Mouse (Mus musculus) MEL (cell line): ENCODE data around the gene Lrrk1. TPM values are rescaled to one million over a fixed set of nuclear protein-coding genes. Genes with fewer than 3 reads are reported as not detected.

Experiments
- DNase-seq: peaks from one replicate; pipeline ENCODE4 v3.0.0; 2011; ENCODE audit warnings: low read depth, low spot score
- H3K27ac ChIP-seq: 2 replicates; pipeline ENCODE4 v1.5.1; 2012; ENCODE audit warnings: low read depth, mild to moderate bottlenecking, control low read depth, low read length, moderate library complexity; ENCODE audit not compliant: control insufficient read depth
- H3K27me3 ChIP-seq, 2 experiments: fragments of 150-350 bp in 1 of 2; sonication (generic) in 1 of 2; 2 replicates each; pipeline ENCODE4 v1.6.1; 2012; ENCODE audit warnings: low read length in 2 of 2, mild to moderate bottlenecking in 2 of 2, improper control_type of control experiment in 1 of 2, moderate library complexity in 1 of 2; ENCODE audit not compliant: insufficient read depth in 2 of 2, control insufficient read depth in 1 of 2
- H3K36me3 ChIP-seq, 2 experiments: 2 replicates each; pipeline ENCODE4 v1.6.1; 2012 to 2014; ENCODE audit warnings: low read length in 2 of 2, improper control_type of control experiment in 1 of 2, inconsistent platforms in 1 of 2, mild to moderate bottlenecking in 1 of 2; ENCODE audit not compliant: insufficient read depth in 2 of 2, control insufficient read depth in 1 of 2
- H3K4me1 ChIP-seq, 2 experiments: fragments of 150-350 bp in 1 of 2; sonication (generic) in 1 of 2; 2 replicates each; pipeline ENCODE4 v1.6.1; 2012; ENCODE audit warnings: low read length in 2 of 2, improper control_type of control experiment in 1 of 2, mild to moderate bottlenecking in 1 of 2; ENCODE audit not compliant: insufficient read depth in 2 of 2, control insufficient read depth in 1 of 2
- H3K4me3 ChIP-seq, 2 experiments: fragments of 150-350 bp in 1 of 2; sonication (generic) in 1 of 2; 2 replicates each; pipeline ENCODE4 v1.5.1; 2012; ENCODE audit warnings: low read depth in 2 of 2, low read length in 2 of 2, mild to moderate bottlenecking in 2 of 2, moderate library complexity in 2 of 2, control low read depth in 1 of 2, improper control_type of control experiment in 1 of 2; ENCODE audit not compliant: control insufficient read depth in 1 of 2, insufficient read depth in 1 of 2
- H3K79me2 ChIP-seq: 2 replicates; pipeline ENCODE4 v1.6.1; 2012; ENCODE audit warnings: mild to moderate bottlenecking, low read length, moderate library complexity; ENCODE audit not compliant: control insufficient read depth, poor library complexity, insufficient read depth
- H3K9ac ChIP-seq: 2 replicates; pipeline ENCODE4 v1.6.1; 2012; ENCODE audit warnings: low read depth, mild to moderate bottlenecking, control low read depth, low read length, moderate library complexity; ENCODE audit not compliant: control insufficient read depth, poor library complexity, severe bottlenecking
- H3K9me3 ChIP-seq: fragments of 150-350 bp; sonication (generic); replicated peaks from 2 replicates; pipeline ENCODE4 v1.6.1; 2012; ENCODE audit warnings: mild to moderate bottlenecking, low read length, improper control_type of control experiment, moderate library complexity; ENCODE audit not compliant: insufficient read depth
- BHLHE40 ChIP-seq: IDR thresholded peaks from 2 replicates; pipeline ENCODE4 v1.6.1; 2012; ENCODE audit warnings: low read depth, mild to moderate bottlenecking, inconsistent platforms, low read length, improper control_type of control experiment, borderline replicate concordance
- CHD2 ChIP-seq: IDR thresholded peaks from 2 replicates; pipeline ENCODE4 v1.6.1; 2011; ENCODE audit warnings: low read length, improper control_type of control experiment
- CTCF ChIP-seq, 3 experiments: IDR thresholded peaks in 2 of 3; conservative IDR thresholded peaks in 1 of 3; 2 replicates each; pipeline ENCODE4 v1.5.1; 2011 to 2012; ENCODE audit warnings: low read length in 3 of 3, low read depth in 2 of 3, mild to moderate bottlenecking in 2 of 3, improper control_type of control experiment in 1 of 3, inconsistent platforms in 1 of 3, mixed read lengths in 1 of 3, moderate library complexity in 1 of 3; ENCODE audit not compliant: control insufficient read depth in 1 of 3, insufficient read depth in 1 of 3, poor library complexity in 1 of 3, severe bottlenecking in 1 of 3
- ELF1 ChIP-seq: IDR thresholded peaks from 2 replicates; pipeline ENCODE4 v1.6.1; 2014; ENCODE audit warnings: low read depth, mild to moderate bottlenecking, inconsistent platforms, low read length, improper control_type of control experiment, moderate library complexity
- EP300 ChIP-seq, 2 experiments: IDR thresholded peaks; 2 replicates each; pipeline ENCODE4 v1.6.1; 2011; ENCODE audit warnings: improper control_type of control experiment in 2 of 2, low read length in 2 of 2, low read depth in 1 of 2, mild to moderate bottlenecking in 1 of 2
- ETS1 ChIP-seq: IDR thresholded peaks from 2 replicates; pipeline ENCODE4 v1.6.1; 2012; ENCODE audit warnings: low read depth, mild to moderate bottlenecking, inconsistent platforms, low read length, improper control_type of control experiment, moderate library complexity
- GATA1 ChIP-seq: IDR thresholded peaks from 2 replicates; pipeline ENCODE4 v1.6.1; 2011; ENCODE audit warnings: low read depth, low read length, improper control_type of control experiment
- JUND ChIP-seq: IDR thresholded peaks from 2 replicates; pipeline ENCODE4 v1.6.1; 2011; ENCODE audit warnings: low read depth, mild to moderate bottlenecking, improper control_type of control experiment, low read length
- KAT2A ChIP-seq: conservative IDR thresholded peaks from 2 replicates; pipeline ENCODE4 v1.6.1; 2012; ENCODE audit warnings: low read depth, low read length, improper control_type of control experiment, inconsistent platforms
- MAX ChIP-seq: IDR thresholded peaks from 2 replicates; pipeline ENCODE4 v1.6.1; 2011; ENCODE audit warnings: low read length, improper control_type of control experiment
- MAZ ChIP-seq: IDR thresholded peaks from 2 replicates; pipeline ENCODE4 v1.6.1; 2012; ENCODE audit warnings: low read depth, mild to moderate bottlenecking, inconsistent platforms, low read length, improper control_type of control experiment
- MEF2A ChIP-seq: IDR thresholded peaks from 2 replicates; pipeline ENCODE4 v1.6.1; 2014; ENCODE audit warnings: low read depth, mild to moderate bottlenecking, inconsistent platforms, low read length, improper control_type of control experiment; ENCODE audit not compliant: poor library complexity, insufficient replicate concordance, severe bottlenecking; ENCODE audit errors: extremely low read depth
- MXI1 ChIP-seq: IDR thresholded peaks from 2 replicates; pipeline ENCODE4 v1.6.1; 2011; ENCODE audit warnings: mild to moderate bottlenecking, low read depth, low read length, improper control_type of control experiment
- MYB ChIP-seq: IDR thresholded peaks from 2 replicates; pipeline ENCODE4 v1.6.1; 2011; ENCODE audit warnings: mild to moderate bottlenecking, low read depth, low read length, improper control_type of control experiment
- POLR2A ChIP-seq, 2 experiments: IDR thresholded peaks; 2 replicates each; pipeline ENCODE4 v1.6.1; 2011 to 2012; ENCODE audit warnings: low read length in 2 of 2, mild to moderate bottlenecking in 2 of 2, control low read depth in 1 of 2, improper control_type of control experiment in 1 of 2, low read depth in 1 of 2, moderate library complexity in 1 of 2; ENCODE audit not compliant: control insufficient read depth in 1 of 2, insufficient read depth in 1 of 2, poor library complexity in 1 of 2
- POLR2AphosphoS2 ChIP-seq: IDR thresholded peaks from 2 replicates; pipeline ENCODE4 v1.6.1; 2011; ENCODE audit warnings: low read length, improper control_type of control experiment
- POLR2AphosphoS5 ChIP-seq: IDR thresholded peaks from 2 replicates; pipeline ENCODE4 v1.6.1; 2012; ENCODE audit warnings: low read depth, borderline replicate concordance, mild to moderate bottlenecking, inconsistent platforms, low read length, moderate library complexity, mixed read lengths
- RAD21 ChIP-seq: IDR thresholded peaks from 2 replicates; pipeline ENCODE4 v1.6.1; 2011; ENCODE audit warnings: mild to moderate bottlenecking, low read depth, low read length, improper control_type of control experiment
- RCOR1 ChIP-seq: IDR thresholded peaks from 2 replicates; pipeline ENCODE4 v1.6.1; 2012; ENCODE audit warnings: low read depth, mild to moderate bottlenecking, inconsistent platforms, low read length, improper control_type of control experiment
- SIN3A ChIP-seq: IDR thresholded peaks from 2 replicates; pipeline ENCODE4 v1.6.1; 2012; ENCODE audit warnings: low read length, improper control_type of control experiment, inconsistent platforms
- SMC3 ChIP-seq: IDR thresholded peaks from 2 replicates; pipeline ENCODE4 v1.6.1; 2011; ENCODE audit warnings: low read depth, low read length, improper control_type of control experiment
- TAL1 ChIP-seq: IDR thresholded peaks from 2 replicates; pipeline ENCODE4 v1.6.1; 2012; ENCODE audit warnings: mild to moderate bottlenecking, inconsistent platforms, low read length, moderate library complexity, mixed read lengths
- TBP ChIP-seq: IDR thresholded peaks from 2 replicates; pipeline ENCODE4 v1.8.0; 2011; ENCODE audit warnings: low read depth, low read length, improper control_type of control experiment
- UBTF ChIP-seq: IDR thresholded peaks from 2 replicates; pipeline ENCODE4 v1.6.1; 2012; ENCODE audit warnings: low read depth, mild to moderate bottlenecking, inconsistent platforms, low read length, improper control_type of control experiment, moderate library complexity, borderline replicate concordance; ENCODE audit not compliant: insufficient read depth
- USF1 ChIP-seq: IDR thresholded peaks from 2 replicates; pipeline ENCODE4 v1.6.1; 2014; ENCODE audit warnings: low read depth, mild to moderate bottlenecking, inconsistent platforms, low read length, improper control_type of control experiment, moderate library complexity
- ZKSCAN1 ChIP-seq: IDR thresholded peaks from 2 replicates; pipeline ENCODE4 v1.6.1; 2012; ENCODE audit warnings: low read depth, mild to moderate bottlenecking, inconsistent platforms, low read length, improper control_type of control experiment, moderate library complexity
- ZMIZ1 ChIP-seq: IDR thresholded peaks from 2 replicates; pipeline ENCODE4 v1.6.1; 2012; ENCODE audit warnings: low read depth, mild to moderate bottlenecking, inconsistent platforms, low read length, improper control_type of control experiment, moderate library complexity
- ZNF384 ChIP-seq: IDR thresholded peaks from 2 replicates; pipeline ENCODE4 v1.6.1; 2012; ENCODE audit warnings: low read depth, mild to moderate bottlenecking, inconsistent platforms, low read length, improper control_type of control experiment
- polyA plus RNA-seq, 2 experiments: library from polyadenylated mRNA; stranded (reverse) in 1 of 2; unstranded in 1 of 2; fragments of >175 nt in 1 of 2; fragments of >200 nt in 1 of 2; gene quantifications; 2 replicates each; pipeline versions ENCODE4 v1.2.1 to v1.2.4; 2012; ENCODE audit warnings: low replicate concordance in 2 of 2, low read depth in 1 of 2; ENCODE audit not compliant: insufficient read length in 2 of 2, insufficient read depth in 1 of 2, missing spikeins in 1 of 2
- total RNA-seq: library from RNA; depleted of rRNA; stranded (reverse); fragments of 300-350 nt; gene quantifications from 2 replicates; pipeline ENCODE4 v1.2.3, GENCODE M21; 2012

Lrrk1 gene
- total and polyA plus RNA-seq, 3 experiments, result 9.1 to 19.1 TPM; not detected in 1

DNA sequence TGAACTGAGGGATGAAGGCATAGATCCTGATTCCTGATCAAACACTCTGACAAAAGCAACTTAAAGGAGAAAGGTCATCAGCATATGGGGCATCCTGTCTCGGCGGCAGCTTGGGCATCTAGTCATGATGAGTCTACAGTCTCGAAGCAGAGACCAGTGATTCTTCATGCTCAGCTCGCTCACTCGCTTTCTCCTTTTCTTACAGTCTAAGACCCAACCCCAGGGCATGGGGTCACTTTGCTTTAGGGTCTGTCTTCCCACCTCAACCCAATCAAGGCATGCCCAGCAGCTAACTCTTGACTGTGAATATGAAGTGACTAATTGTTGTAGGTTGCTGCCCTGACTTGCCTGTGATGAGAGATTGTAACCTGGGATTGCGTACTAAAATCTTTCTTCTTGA is 163.6 kb downstream of the Lrrk1 start:
- peaks cover 3 to 22% of the 10 kb centered on the region in 2 experiments for H3K4me1 ChIP-seq
- H3K9me3 ChIP-seq, result no peaks in the 10 kb centered on the region
- no peak overlapping the region for H3K27ac ChIP-seq
- no peaks in the 10 kb centered on the region for H3K79me2 ChIP-seq
- H3K36me3 ChIP-seq, result peaks cover 0 to 9% of the 10 kb centered on the region in 2 experiments; a peak in 2 of 4 replicates
- DNase-seq, result no peak
- no peak overlapping the region for H3K9ac ChIP-seq
- no peak overlapping the region for H3K4me3 ChIP-seq
- TF ChIP-seq BHLHE40 (no peak), MAX (no peak), SMC3 (no peak), MAZ (no peak), MEF2A (no peak), EP300 (IDR thresholded peaks at IDR 0.05; ENCODE audit: low read depth in 1 of 2, low read length in 2 of 2) (no peak)
- TF ChIP-seq, all 39 proteins: peak for 0
- H3K27me3 ChIP-seq, result no peaks in the 10 kb centered on the region

DNA sequence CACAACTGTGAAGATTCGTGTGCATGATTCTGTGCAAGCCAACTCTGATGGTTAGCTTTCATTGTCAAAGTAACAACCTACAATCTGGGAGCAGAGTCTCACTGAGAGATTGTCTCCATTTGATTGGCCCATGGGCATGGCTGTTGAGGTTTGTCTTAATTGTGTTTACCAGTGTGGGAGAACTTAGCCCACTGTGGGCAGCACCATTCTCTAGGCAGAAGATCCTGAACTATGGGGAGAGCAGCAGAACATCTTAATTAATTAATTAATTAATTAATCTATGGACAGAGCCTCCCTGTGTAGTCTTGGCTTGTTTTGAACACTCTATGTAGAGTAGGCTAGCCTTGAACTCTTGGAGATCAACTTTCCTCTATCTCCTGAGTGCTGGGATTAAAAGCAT is 164.4 kb downstream of the Lrrk1 start:
- Histone ChIP-seq H3K4me1 (peaks cover 8 to 30% of the 10 kb centered on the region in 2 experiments), H3K9ac (no peak overlapping the region), H3K36me3 (peaks cover 0 to 11% of the 10 kb centered on the region in 2 experiments; a peak in 2 of 4 replicates), H3K79me2 (no peaks in the 10 kb centered on the region), H3K9me3 (no peaks in the 10 kb centered on the region), H3K27me3 (no peaks in the 10 kb centered on the region), H3K27ac (no peak overlapping the region), H3K4me3 (no peak overlapping the region)
- TF ChIP-seq POLR2A (IDR thresholded peaks at IDR 0.05; ENCODE audit: control insufficient read depth in 1 of 2, insufficient read depth in 1 of 2, low read depth in 1 of 2, low read length in 2 of 2, poor library complexity in 1 of 2) (no peak), ZKSCAN1 (no peak), EP300 (IDR thresholded peaks at IDR 0.05; ENCODE audit: low read depth in 1 of 2, low read length in 2 of 2) (no peak), MYB (no peak), RAD21 (no peak), USF1 (no peak), BHLHE40 (no peak), JUND (no peak), SIN3A (no peak), ELF1 (no peak), ZMIZ1 (no peak), POLR2AphosphoS2 (no peak)
- DNase-seq, result no peak

DNA sequence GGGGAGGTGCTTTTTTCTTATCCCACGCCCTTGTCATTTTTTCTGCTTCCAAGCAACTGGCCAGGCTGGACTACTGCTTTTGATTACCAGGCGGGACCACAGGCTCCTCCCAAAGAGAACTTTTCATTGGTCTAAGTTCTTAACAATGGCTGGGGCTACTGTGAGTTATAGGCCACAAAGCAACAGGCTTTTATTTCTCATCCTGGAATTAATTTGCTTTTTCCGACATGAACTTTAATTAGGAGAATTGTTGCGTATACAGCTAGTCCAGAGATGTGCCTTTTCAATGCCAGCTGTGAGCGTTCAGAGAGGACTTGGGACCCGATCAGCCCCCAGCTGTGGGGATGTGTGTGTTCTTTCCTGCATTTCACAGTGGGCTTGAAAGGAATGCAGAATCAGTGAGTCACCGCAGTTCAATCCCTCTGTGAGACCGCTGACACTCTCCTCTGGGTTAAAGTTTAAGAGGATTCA is 165.5 kb downstream of the Lrrk1 start:
- DNase-seq, result no peak

More for the DNA sequence above, 165.5 kb downstream of the Lrrk1 start:
- no peak overlapping the region for H3K4me3 ChIP-seq
- H3K79me2 ChIP-seq, result no peaks in the 10 kb centered on the region
- no peak overlapping the region for H3K27ac ChIP-seq
- peaks cover 0 to 14% of the 10 kb centered on the region in 2 experiments; a peak in 2 of 4 replicates for H3K36me3 ChIP-seq
- H3K9ac ChIP-seq, result no peak overlapping the region
- no peaks in the 10 kb centered on the region for H3K9me3 ChIP-seq
- no peaks in the 10 kb centered on the region for H3K27me3 ChIP-seq
- peaks cover 11 to 38% of the 10 kb centered on the region in 2 experiments for H3K4me1 ChIP-seq
- TF ChIP-seq RCOR1 (no peak), TAL1 (no peak), POLR2AphosphoS5 (no peak), POLR2AphosphoS2 (no peak), SIN3A (no peak), KAT2A (no peak), ETS1 (no peak), UBTF (no peak), JUND (no peak), TBP (no peak), CHD2 (no peak), MXI1 (no peak), ZNF384 (no peak), GATA1 (no peak), CTCF (IDR thresholded peaks at IDR 0.05 in 2 of 3, conservative IDR thresholded peaks at IDR 0.05 in 1 of 3; ENCODE audit: control insufficient read depth in 1 of 3, insufficient read depth in 1 of 3, low read depth in 2 of 3, low read length in 3 of 3, poor library complexity in 1 of 3, severe bottlenecking in 1 of 3) (no peak)
- TF ChIP-seq, all 39 proteins: peak for 0
